Mouse (Mus musculus) bone marrow, adult 2 months (tissue): ENCODE data around the gene Car11.

ENCODE experiments used
- CTCF ChIP-seq: fragments of 200-500 bp; IDR thresholded peaks from 2 replicates; pipeline ENCODE4 v1.5.1; 2011; ENCODE audit warnings: low read length, control low read depth; ENCODE audit not compliant: control insufficient read depth, insufficient read depth
- POLR2A ChIP-seq: fragments of 200-500 bp; IDR thresholded peaks from 2 replicates; pipeline ENCODE4 v1.6.1; 2011; ENCODE audit warnings: low read depth, mild to moderate bottlenecking, control low read depth, low read length, borderline replicate concordance; ENCODE audit not compliant: control insufficient read depth

GRCm38 (mm10) chr7:45712022-45712757, 12.5 kb downstream of the Car11 start:
- TF ChIP-seq CTCF (no peak), POLR2A (no peak)
